Mouse (Mus musculus) mesoderm, embryonic 11.5 days (tissue): ENCODE measurements at regions not wholly inside any gene's neighbourhood (a gene's known extent, or its start where the extent isn't known, plus 50 kb on each side); places are given as distances from the start of the nearest gene placed in this dataset.

Experiments
- DNase-seq: peaks from one replicate; pipeline ENCODE4 v3.0.0-alpha.2; 2012; ENCODE audit warnings: low read depth, low spot score

GRCm38 (mm10) chr9:51379589-51379988, 50.9 kb upstream of the 1810046K07Rik start:
- DNase-seq = no peak

- no peak for DNase-seq
Observed at GRCm38 (mm10) chr9:51393921-51394320, 65.2 kb upstream of the 1810046K07Rik start.

GRCm38 (mm10) chr9:51394372-51394771, 65.7 kb upstream of the 1810046K07Rik start:
- no peak for DNase-seq

- DNase-seq = no peak
Observed at GRCm38 (mm10) chr9:51396801-51397200, 68.1 kb upstream of the 1810046K07Rik start.

- DNase-seq = peak; percentile 71
Observed at GRCm38 (mm10) chr9:51397589-51398220, 69.0 kb upstream of the 1810046K07Rik start.

- no peak for DNase-seq
Observed at GRCm38 (mm10) chr9:51398886-51399285, 70.2 kb upstream of the 1810046K07Rik start.

GRCm38 (mm10) chr9:51399356-51399755, 70.6 kb upstream of the 1810046K07Rik start:
- DNase-seq = peak; percentile 7

GRCm38 (mm10) chr9:51401779-51402178, 73.1 kb upstream of the 1810046K07Rik start:
- DNase-seq = no peak

GRCm38 (mm10) chr9:51407978-51408377, 79.3 kb upstream of the 1810046K07Rik start:
- no peak for DNase-seq

GRCm38 (mm10) chr9:51418923-51419482, 90.3 kb upstream of the 1810046K07Rik start:
- no peak for DNase-seq

- DNase-seq = no peak
Observed at GRCm38 (mm10) chr9:51422553-51422952, 93.8 kb upstream of the 1810046K07Rik start.

GRCm38 (mm10) chr9:51423341-51423740, 94.6 kb upstream of the 1810046K07Rik start:
- DNase-seq = no peak

- no peak for DNase-seq
Observed at GRCm38 (mm10) chr9:51430426-51430825, 101.7 kb upstream of the 1810046K07Rik start.

GRCm38 (mm10) chr9:51437130-51437529, 108.4 kb upstream of the 1810046K07Rik start:
- peak; percentile 15 for DNase-seq

- peak; percentile 55 for DNase-seq
Observed at GRCm38 (mm10) chr9:51441773-51442381, 113.2 kb upstream of the 1810046K07Rik start.

GRCm38 (mm10) chr9:51455690-51456089, 127.0 kb upstream of the 1810046K07Rik start:
- DNase-seq = no peak

- no peak for DNase-seq
Observed at GRCm38 (mm10) chr9:51462463-51463024, 133.8 kb upstream of the 1810046K07Rik start.

- DNase-seq = no peak
Observed at GRCm38 (mm10) chr9:51470031-51470430, 141.3 kb upstream of the 1810046K07Rik start.

- no peak for DNase-seq
Observed at GRCm38 (mm10) chr9:51476511-51477056, 147.9 kb upstream of the 1810046K07Rik start.

- no peak for DNase-seq
Observed at GRCm38 (mm10) chr9:51487840-51488239, 159.1 kb upstream of the 1810046K07Rik start.

- no peak for DNase-seq
Observed at GRCm38 (mm10) chr9:51507265-51507913, 178.7 kb upstream of the 1810046K07Rik start.

- DNase-seq = no peak
Observed at GRCm38 (mm10) chr9:51517643-51518042, 188.9 kb upstream of the 1810046K07Rik start.
